Mouse (Mus musculus): ENCODE measurements around the gene Ttk.

The Ttk gene

DNA sequence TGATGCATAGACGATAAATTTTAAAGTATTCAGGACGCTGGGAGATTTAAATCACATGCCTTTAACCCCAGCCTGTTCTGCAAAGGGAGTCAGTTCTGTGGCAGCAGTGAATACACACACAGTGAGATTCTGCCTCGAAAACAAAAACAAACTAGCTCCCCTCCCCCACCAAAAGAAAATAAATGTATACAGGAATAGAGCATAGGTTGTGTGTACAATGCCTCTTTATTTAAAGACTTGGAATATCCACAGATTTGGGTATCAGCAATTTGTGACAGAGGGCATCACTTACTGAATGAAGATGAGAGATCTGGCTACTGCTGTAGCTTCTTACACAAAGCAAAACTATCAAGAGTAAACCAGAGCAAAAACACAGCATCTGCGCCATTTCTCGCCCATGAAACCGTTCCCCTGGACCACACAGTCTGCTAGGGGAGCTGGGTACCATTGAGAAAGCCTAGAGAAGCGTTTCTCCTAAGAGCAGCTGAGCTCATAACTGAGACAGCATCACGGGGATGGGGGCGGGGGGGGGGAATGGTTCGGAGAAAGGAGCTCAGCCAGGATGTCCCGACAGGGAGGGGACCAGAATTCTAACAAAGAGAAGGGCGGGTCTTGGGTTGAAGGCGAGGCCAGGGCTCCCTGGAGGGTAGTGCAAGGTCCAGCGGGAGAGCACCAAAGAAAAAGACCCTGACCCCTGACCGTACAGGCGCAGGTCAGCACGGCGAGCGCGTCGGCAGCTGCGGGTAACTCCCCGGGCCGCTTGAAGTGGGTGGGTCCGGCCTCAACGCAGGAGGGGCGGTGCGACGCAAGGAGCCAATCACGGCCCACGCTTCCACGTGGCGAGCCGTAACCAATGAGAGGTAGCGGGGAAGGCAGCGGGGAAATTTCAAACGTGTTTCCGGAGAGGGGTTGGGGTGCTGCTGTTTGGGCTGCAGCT, at the start of gene Ttk:
Gene Ttk (plus strand): TSS at position 879 of the 937 bp plus-strand sequence.
- DNase-seq: peak; percentile 92

DNA sequence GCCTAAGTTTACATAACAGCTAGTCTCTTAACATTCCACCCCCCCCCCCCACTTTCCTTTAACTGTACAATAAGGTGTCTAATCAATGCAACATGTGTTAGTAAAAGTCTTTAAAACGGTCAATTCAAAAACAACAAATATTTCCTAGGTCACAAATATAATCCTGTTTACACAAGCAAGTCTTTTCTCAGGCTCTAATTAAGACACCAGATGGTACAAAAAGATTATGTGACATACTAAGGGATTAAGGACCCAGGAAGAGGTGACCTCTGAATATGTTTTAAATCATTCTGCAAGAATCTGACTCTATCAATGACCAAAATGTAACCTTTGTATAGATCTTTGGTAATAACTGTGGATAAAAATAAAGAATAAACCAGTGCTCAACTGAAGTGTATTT, 49.0 kb upstream of the Ttk start:
- DNase-seq: no peak

DNA sequence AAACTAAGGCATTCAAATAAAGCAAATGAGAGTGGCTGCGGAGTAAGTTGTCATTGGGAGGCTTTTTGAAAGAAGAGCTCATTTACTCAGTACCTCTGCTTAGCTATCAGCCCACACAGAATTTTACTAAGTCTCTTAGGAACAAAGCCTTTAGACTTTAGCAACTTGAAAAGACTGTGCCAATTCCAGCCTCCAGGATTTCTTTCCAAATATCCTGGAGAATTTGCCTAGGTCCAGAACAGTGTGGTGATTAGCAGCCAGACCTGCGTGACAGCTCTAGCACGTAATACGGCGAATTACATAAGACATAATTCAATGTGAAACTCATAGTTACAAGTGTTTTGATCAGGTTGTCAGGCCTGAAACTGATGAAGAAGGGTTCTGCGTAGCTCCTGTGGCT, 45.2 kb upstream of the Ttk start:
- DNase-seq: no peak

DNA sequence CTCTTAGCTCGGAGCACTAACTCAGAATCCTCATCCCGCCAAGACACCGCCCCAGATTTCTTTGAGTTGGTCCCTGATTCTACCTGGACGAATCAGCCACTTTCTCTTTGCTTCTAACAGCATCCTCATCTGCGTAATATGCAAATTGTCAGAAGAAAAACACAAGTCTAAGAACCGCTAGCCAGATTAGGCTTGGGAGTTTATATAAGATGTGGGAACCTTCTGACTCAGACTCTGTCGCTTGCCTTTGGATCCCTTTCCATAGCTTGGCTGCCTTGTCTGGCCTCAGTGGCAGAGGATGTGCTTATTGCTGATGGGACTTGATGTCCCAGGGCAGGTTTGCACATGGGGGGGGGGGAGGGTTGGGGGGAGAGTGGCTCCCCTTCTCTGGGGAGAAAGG, 37.6 kb upstream of the Ttk start:
- DNase-seq: no peak

DNA sequence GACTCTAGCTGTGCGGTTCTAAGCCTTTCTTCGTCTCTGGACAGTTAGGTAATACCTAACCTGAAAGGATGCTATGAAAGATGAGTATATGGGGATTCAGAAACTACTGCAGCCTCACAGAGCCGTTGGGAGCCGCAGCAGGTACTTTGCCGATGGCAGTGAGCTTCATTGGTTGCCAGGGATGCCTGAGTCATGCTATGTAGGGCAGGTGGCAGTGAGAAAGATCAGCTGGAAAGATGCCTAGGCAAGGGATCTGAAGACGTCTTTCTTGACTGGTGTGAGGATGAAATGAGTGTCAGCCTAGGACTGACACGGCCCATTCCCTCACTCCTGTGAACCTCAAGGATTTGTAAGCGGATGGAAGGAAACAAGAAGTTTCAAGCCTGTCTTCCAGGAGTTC, 36.6 kb upstream of the Ttk start:
- no peak for DNase-seq

DNA sequence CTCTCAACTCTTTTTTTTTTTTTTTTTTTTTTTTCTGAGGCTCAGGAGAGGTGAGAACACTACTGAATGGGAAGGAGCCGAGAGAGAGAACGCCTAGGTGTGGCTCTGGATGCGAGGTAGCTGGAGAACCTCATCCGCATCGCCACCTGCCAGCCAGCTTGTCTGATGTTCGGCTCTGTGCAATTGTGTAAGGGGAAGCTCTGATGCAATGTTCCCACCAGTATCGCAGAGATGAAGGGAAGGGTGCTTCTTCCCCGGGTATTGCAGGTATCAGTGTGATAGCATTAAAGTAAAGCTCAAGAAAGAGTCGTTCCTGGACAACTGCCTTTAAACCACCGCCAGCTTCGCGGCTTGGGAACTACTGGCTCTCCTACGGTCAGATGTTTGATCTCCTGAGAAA, 30.1 kb upstream of the Ttk start:
- DNase-seq: no peak

DNA sequence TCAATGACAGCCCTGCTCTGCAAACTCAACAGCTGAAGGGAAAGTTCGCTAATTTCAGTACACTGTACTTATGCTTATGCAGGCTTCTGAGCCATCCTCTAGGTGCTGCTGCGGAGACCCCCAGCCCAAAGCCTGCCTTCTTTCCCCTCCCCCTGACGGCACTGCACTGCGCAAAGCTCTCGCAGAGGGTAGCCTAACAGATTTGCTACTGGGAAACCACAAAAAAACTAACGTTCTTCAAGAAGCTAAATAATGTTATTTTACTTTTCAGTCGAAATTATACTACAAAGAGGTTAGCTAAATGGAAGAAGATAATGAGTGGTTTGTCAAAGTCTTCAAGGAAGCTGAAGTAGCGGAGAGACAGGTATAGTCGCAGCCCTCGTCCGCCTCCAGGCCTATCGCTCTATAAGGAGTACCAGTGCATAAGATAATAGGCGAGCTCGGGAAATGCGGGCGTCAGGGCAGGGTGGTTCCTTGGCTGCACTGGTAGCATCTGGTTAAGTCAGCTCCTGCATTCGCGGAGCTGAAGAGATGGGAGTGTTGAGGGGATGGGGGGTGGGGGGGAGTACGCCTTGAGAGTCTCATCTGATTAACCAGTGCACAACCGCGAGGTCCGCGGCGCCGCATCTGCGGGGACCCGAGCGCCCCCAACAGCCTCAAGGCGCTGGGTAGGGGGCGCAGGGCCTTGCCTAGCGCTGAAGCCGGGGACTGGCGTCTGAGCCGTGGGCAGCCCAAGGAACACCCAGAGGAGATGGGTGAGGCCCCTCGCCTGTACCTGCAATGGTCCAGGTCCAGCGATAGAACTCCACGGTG, 29.1 kb upstream of the Ttk start:
- peak; percentile 51 for DNase-seq

DNA sequence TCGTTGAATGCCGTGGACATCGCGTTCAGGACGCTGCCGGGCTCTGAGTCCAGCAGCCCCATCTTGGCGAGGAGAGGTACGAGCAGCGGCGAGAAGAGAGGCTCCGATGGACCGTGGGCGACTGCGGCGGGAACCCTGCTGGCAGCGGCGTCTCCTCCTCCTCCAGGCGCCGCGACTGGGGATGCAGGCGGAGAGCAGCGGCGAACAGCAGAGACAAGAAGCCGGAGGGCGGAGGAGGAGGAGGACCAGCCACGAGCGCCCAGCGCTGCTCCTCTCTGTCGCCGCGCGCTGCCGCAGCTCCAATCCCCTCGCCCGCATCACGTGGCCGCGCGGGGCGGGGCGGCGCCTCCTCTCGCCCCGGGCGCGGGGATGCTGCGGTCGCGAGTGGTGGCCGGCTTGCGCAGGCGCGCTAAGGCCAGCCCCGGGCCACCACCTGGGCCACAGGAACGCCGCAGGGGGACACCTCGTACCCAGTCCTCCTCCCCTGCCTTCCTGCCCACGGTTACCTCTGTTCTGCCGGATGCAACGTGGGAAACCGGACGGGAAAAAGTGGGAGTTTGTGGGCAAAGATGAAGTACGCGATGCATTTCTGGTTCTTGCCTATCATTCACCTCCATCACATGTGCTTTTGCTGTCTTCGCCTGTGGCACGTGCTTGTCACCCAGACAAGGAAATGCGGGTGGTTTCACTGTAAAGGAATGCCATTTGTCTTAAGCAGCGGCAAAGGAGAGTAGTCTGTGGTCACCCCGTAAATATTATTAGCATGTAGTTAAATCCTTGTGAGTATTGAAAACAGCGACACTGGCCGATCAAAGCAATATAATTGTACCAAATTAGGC, 28.3 kb upstream of the Ttk start, which contains the start of gene Elovl4:
Gene Elovl4 (minus strand): TSS at position 301 of the 839 bp plus-strand sequence.
- peak; percentile 87 for DNase-seq

DNA sequence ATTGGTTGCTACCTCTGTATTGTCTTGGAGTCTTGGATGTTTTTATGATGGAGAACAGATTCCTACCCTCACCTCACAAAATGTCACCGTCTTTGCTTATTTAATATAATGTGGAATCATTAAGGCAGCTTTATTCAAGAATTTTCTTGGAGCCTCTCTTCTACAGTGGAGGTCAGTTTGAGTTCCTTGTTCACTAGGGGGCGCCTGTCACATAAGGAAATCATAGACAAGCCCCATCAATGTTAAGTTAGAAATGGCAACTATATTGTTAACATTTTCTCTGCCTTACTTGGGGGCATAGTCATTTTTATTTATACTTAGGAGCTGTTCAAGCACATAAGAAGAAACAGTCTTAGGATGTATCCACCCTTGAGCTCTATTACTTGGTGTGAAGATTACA, 26.9 kb upstream of the Ttk start:
- DNase-seq: peak; percentile 61

DNA sequence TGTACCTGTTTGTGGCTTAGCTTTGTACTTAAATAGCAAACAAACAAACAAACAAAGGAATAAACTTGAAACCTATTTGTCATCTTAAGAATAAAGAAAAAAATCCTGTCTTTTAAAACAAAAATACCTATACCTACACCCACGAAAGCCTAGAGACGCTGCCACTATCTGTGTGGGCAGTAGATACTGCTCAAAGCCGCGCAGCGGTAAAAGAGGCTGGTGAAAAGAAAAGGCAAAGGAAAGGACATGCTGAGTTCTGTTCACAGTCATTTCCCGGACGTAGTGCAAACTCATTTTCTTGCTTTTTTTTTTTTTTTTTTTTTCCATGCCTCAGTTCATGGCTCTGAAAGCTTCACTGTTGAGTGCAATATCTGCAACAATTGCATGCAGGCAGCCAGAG, 15.3 kb upstream of the Ttk start:
- no peak for DNase-seq

DNA sequence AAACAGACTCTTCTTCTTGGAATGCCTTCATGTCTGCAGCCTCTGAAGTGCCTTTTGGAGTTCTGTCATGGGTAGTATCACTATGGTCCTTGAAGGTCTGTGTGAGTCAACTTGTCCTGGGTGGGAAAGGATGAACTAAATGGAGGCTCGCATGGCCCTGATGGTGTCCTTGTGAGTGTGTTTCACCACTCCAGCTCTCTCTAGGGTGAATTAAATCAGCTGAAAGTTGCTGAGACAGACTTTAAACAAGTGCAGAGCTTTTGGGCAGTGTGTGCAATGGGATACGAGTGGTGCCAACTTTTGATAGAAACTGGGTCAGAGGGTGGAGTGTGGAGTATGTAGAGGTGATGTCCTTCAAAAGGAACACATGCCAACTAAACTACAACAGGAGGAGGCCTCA, 13.5 kb upstream of the Ttk start:
- no peak for DNase-seq

DNA sequence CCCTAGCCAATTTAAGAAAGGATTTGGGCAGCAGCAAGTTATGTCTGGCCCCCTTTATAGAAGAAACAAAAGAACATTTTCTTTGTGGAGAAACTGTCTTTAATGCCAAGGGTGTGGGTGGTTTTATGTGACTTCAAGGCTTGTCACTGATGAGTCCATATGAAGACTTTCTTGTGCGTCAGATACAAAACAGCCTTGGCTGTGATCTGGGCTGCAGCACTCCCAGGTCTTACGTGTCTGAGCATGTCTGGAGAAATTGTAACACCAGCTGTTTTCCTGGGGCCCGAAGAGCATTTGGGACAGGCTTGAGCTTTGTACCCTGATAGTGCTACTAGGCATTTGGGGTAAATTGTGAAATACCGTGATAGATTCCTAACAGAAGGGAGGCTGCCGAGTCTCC, 11.6 kb upstream of the Ttk start:
- DNase-seq: no peak

DNA sequence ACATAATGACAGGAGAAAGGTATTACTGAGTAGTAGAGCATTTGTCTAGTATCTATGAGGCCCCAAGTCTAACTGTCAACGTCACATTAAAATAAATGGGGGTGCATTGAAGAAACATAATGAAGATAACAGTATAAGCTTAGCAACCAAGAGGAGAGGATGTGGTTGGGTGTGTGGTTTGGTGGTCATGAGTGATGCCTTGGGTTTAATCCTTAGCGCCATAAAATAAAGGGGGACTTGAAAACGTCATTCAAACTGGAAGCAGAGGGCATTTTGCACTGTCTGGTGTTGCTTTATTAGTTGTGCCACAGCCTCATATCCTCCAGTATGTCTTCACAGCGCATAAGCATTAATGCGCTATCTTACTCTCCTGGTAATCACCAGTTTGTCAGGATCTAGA, 4.6 kb upstream of the Ttk start:
- DNase-seq: no peak

DNA sequence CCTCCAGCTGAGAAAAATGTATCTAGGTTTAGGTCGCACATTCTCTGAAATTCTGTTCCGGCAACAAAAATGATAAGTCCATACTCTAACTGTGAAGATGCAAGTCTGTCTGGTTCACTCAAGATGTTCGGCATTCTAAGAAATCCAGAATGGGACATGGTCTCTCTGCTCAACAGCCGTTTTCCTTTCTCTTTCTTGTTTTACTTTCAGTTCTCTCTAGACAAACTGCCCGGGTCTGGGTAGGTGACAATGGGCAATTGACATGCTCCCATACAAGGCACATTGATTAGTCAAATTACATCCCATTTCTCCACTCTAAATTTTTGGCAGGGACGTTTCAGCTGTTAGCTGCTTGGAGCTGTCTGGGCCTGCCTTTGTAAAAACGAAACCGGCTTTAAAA, 3.3 kb upstream of the Ttk start:
- DNase-seq: no peak

DNA sequence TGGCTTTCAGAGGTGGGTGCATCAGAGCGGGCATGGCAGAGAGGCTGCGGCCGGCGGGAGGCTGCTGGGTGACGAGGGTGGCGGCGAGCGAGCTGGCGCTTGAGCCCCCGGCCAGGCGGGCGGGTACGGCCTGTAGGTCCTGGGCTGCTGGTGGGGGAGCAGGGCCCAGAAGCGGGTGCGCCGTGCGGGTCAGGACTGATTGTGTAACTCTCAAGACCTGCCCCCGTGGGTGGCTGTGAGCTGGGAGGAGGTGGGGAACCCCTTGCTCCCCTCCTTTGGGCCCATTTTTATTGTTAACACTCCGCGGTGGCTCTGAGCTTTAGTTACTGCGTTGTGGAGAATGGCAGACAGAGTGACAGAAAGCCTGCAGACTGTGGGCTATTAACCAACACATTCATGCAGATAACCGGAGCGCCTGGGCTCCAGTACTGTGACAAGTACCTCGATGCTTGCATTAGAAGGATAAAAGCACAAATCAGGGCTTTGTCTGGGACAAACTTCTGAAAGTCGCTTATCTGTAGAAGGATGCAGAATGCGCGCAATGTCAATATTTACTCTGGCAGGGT, 342 bp downstream of the Ttk start:
- DNase-seq: no peak

DNA sequence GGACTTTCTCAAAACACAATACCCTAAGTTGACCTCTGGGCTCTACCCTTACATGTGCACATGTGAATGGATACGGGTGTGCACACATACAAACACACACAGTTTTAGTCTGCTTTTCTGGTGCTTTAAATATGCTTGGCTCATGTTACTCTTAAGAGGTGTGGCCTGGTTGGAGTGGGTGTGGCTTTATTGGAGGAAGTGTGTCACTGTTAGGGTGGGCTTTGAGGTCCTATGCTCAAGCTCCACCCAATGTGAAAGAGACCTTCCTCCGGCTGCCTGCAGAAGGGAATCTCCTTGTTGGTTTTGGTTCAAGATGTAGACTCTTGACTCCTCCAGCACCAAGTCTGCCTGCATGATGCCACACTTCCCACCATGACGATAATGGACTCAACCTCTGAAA, 18.0 kb downstream of the Ttk start:
- DNase-seq: no peak

DNA sequence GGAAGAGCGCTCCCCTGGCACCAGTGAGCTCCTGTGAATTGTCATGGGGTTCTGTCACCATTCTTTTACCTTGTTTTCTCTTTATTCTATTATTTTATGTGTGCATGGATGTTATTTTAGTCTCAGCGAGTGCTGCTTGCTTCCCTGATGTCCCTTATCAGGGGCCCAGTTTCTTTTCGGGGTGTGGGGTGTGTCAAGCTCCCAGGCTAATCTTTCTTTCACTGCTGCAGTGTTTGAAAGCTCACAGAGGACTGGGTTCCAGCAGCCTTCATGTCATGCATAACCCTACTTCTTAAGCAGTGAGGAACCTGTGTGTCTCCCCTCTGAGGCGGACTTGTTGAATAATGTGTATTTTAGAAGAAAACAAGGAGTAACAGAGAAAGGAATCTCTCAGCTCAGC, 30.7 kb downstream of the Ttk start:
- no peak for DNase-seq

DNA sequence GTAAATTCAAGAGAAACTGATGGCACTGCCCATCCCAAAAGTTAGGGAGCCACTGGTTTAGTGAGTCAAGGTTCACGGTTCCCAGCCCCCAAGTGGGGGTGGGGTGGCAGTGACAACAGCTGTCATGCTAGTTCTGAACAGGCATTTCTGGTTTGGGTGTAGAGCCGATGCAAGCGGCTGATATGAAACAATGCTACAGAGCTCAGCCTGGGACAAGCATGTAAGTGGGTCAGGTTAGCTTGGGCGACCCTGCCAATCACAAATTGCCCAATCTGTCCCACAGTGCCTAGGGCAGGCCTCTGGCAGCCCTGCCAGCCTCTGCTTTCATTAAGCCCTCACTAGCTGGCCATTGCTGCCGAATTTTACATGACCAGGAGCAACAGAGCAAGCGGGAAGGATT, 47.7 kb downstream of the Ttk start:
- no peak for DNase-seq

DNA sequence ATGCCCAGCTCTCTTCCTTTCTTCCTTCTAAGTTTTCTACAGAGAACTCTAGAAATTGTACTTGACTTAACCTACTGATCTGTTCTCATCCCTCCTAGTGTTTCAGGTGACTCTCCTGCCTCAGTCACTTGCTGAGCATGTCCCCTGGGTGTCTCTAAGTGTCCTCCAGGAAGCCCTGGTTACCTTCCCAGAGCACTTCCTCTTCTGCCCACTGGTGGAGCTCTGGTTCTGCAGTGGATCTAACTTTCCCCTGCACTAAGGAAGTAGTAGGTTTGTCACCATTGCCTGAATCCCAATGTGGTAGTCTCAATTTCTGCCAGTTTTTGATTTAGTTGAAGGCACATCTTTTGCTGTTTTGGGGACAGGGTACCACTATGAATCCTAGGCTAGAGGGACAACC, 51.7 kb downstream of the Ttk start:
- no peak for DNase-seq

DNA sequence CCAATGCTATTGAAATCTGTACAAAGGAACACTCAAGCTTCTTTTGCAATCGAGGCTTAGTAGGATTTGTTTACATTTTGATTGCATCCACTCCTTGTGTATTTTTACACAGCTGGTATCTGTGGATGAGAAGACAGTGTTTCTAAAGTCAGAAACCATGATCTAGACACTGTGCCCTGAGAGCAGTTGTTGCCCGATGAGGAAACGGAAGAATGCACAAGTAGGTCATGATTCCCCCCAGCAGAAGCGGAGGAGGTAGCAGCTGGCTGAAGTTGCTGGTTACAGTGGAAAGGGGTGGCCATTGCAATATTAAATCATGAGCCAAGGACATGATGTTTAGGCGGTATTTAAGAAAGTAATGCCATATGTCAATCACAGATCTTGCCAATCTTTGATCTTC, 53.7 kb downstream of the Ttk start:
- no peak for DNase-seq

DNA sequence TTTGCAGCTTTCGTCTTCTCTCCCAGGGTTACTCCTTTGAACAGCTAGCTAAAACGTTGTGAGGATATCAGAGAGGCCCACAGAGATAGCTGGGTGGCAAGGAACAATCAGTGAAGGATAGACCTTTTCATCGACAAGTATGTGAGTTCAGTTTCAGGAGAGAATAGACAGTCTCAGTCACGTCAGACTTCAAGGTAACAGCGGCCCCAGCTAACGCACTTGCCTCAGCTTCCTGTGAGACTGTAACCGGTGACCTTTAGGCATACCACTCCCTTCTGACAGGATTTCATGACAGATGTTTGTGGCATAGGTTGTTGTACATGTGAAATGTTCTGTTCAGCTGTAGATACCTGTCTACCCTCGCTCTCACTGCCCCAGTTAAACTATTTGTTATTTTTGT, 58.6 kb downstream of the Ttk start:
- no peak for DNase-seq

DNA sequence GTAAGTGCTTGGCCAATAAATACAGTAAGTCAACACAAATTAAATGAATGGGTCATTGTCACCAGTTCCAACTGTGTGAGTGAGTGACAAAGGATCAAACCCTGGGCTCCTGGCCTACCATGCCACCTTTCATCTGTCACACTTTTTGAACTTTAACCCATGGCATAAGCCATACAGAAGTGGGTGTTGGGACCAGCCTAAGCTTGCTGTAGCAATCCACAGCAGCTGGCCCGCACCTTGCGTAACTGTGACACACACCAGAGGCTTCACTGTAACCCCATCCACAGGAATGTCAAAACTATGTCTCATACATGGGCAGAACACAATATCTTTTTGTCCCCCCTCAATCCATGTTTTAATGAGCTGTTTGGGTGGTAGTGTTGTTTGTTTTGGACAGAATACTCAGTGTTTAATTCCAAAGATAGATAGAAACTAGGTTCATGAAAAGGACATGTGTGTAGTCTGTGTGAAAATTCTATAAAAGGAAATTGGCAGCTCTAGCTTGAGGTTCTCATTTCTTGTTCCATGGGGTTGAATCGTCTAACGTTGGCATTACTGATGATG, 59.4 kb downstream of the Ttk start:
- DNase-seq: no peak

DNA sequence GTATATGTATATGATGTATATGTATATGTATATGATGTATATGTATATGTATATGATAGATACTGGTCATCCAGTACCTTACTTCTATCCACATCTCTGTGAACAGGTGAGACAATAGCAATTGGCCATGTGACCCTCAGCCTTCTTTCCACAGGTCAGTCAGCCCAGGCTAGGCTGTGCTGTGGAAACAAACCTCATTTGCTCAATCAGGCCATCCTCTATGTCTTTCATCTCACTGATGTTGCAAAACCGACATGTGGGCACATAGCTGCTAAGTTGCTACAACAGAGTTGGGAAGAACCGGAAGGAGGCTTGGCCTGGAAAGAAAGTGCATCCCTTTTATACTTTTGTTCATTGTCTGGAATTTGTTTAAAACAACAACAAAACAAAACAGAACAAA, 67.6 kb downstream of the Ttk start:
- no peak for DNase-seq

Measured in right cerebral cortex, postnatal 14 days (tissue).